Mouse (Mus musculus) layer of hippocampus, postnatal 10 days (tissue): Measurements from ENCODE around the gene Tgfa. TPM values are rescaled to one million over a fixed set of nuclear protein-coding genes. Genes with fewer than 3 reads are reported as not detected.

ENCODE experiments used
- DNase-seq, 2 experiments: peaks; one replicate each; pipeline ENCODE4 v3.0.0; 2021; ENCODE audit warnings: low spot score in 2 of 2
- total RNA-seq, 2 experiments: library from RNA; stranded (reverse); gene quantifications; 2 replicates each; pipeline ENCODE4 v1.2.3; 2021

Gene Tgfa
- total RNA-seq, 2 experiments from 2014 or later: 36.2 to 38.5 TPM

- DNase-seq: peak in 1 of 2 experiments; percentile 27
Measured at GRCm38 (mm10) chr6:86186106-86186955, 8.7 kb upstream of the Tgfa start.

- DNase-seq: no peak
Measured at GRCm38 (mm10) chr6:86188741-86189480, 6.1 kb upstream of the Tgfa start.

- DNase-seq: peak in 1 of 2 experiments; percentile 8
Measured at GRCm38 (mm10) chr6:86190622-86191021, 4.4 kb upstream of the Tgfa start.

GRCm38 (mm10) chr6:86192978-86193377, 2.0 kb upstream of the Tgfa start:
- peak; percentile 52 to 57 for DNase-seq

- peak; percentile 75 to 83 for DNase-seq
Measured at GRCm38 (mm10) chr6:86193879-86194278, 1.1 kb upstream of the Tgfa start.

- DNase-seq: peak; percentile 40 to 43
Measured at GRCm38 (mm10) chr6:86196034-86196433, 1.0 kb downstream of the Tgfa start.

GRCm38 (mm10) chr6:86197150-86197862, 2.3 kb downstream of the Tgfa start:
- DNase-seq: no peak

- DNase-seq: no peak
Measured at GRCm38 (mm10) chr6:86200934-86201333, 5.9 kb downstream of the Tgfa start.

- DNase-seq: no peak
Measured at GRCm38 (mm10) chr6:86203101-86203500, 8.1 kb downstream of the Tgfa start.

GRCm38 (mm10) chr6:86206014-86206413, 11.0 kb downstream of the Tgfa start:
- DNase-seq: no peak

- no peak for DNase-seq
Measured at GRCm38 (mm10) chr6:86206985-86207384, 12.0 kb downstream of the Tgfa start.

- no peak for DNase-seq
Measured at GRCm38 (mm10) chr6:86209133-86210016, 14.4 kb downstream of the Tgfa start.

- no peak for DNase-seq
Measured at GRCm38 (mm10) chr6:86210017-86210408, 15.0 kb downstream of the Tgfa start.

GRCm38 (mm10) chr6:86210619-86211018, 15.6 kb downstream of the Tgfa start:
- DNase-seq: no peak

- no peak for DNase-seq
Measured at GRCm38 (mm10) chr6:86211081-86211763, 16.2 kb downstream of the Tgfa start.

- no peak for DNase-seq
Measured at GRCm38 (mm10) chr6:86212871-86213640, 18.0 kb downstream of the Tgfa start.

- no peak for DNase-seq
Measured at GRCm38 (mm10) chr6:86218066-86218465, 23.0 kb downstream of the Tgfa start.

- DNase-seq: no peak
Measured at GRCm38 (mm10) chr6:86218739-86219138, 23.7 kb downstream of the Tgfa start.

- DNase-seq: no peak
Measured at GRCm38 (mm10) chr6:86219494-86219893, 24.5 kb downstream of the Tgfa start.
